ENCODE assay signal across 15 mouse cellular contexts in genomic region chr8:13037015-13037414, GRCm38 (mm10). TPM values are rescaled to one million over a fixed set of nuclear protein-coding genes. Genes with fewer than 3 reads are reported as not detected.
DNase-seq lines count a peak whose midpoint lies in the region; ATAC-seq and TF ChIP-seq lines count a peak whose summit lies in the region.
"Had no signal": no experiment of that assay in that cellular context is flagged by ENCODE, and none has a peak within 500 bp of the region (broad histone marks: within the 10 kb centered on the region; RNA-seq: fewer than 3 reads in every experiment).

TSS of gene F10 (plus strand) at chr8:13037308.

- H3K27ac ChIP-seq in hindbrain, embryonic 10.5 days = peak within 1 kb of the TSS; percentile 72
- no peak within 1 kb of the TSS for H3K27ac ChIP-seq in hindbrain, embryonic 11.5 days (ENCODE audit: low read depth, low read length)
- peak within 1 kb of the TSS; percentile 31 for H3K27ac ChIP-seq in liver, embryonic 14.5 days
- H3K27ac ChIP-seq: heart, adult 2 months; kidney, embryonic 15.5 days had no signal

- H3K4me2 ChIP-seq in hindbrain, embryonic 11.5 days (replicated peaks; ENCODE audit: low read depth, low read length) = no peak within 1 kb of the TSS
- peak within 1 kb of the TSS; percentile 47 for H3K4me2 ChIP-seq in liver, embryonic 14.5 days (ENCODE audit: low read depth)
- H3K4me2 ChIP-seq: kidney, embryonic 15.5 days had no signal

- ATAC-seq in hindbrain, embryonic 11.5 days (ENCODE audit: low FRiP score) = no peak
- peak; percentile 22 to 27; a peak in 1 of 4 replicates for ATAC-seq in hematopoietic stem cell, adult 5-6 weeks (replicated peaks in 1 of 2; ENCODE audit: insufficient read depth in 1 of 2, low FRiP score in 2 of 2, low TSS enrichment in 1 of 2, low read depth in 1 of 2, poor library complexity in 2 of 2, severe bottlenecking in 2 of 2)
- ATAC-seq in liver, embryonic 14.5 days (ENCODE audit: insufficient read depth) = peak; percentile 54
- ATAC-seq in monocyte, adult 5-6 weeks (replicated peaks; ENCODE audit: insufficient number of reproducible peaks, low FRiP score, low TSS enrichment, poor library complexity, severe bottlenecking) = peak; percentile 72

- TF ChIP-seq CTCF in liver, embryonic 14.5 days (IDR thresholded peaks at IDR 0.05; ENCODE audit: low read depth) = no peak

- H3K4me1 ChIP-seq in hindbrain, embryonic 10.5 days (replicated peaks) = peaks cover 32% of the 10 kb centered on the region
- no peaks in the 10 kb centered on the region for H3K4me1 ChIP-seq in hindbrain, embryonic 11.5 days (replicated peaks; ENCODE audit: control insufficient read depth, insufficient read depth, low read length)
- peaks cover 0 to 8% of the 10 kb centered on the region in 2 experiments; a peak in 2 of 4 replicates for H3K4me1 ChIP-seq in liver, embryonic 14.5 days (replicated peaks; ENCODE audit: control insufficient read depth in 2 of 2, insufficient read depth in 2 of 2, low read length in 1 of 2)

- no peaks in the 10 kb centered on the region for H3K27me3 ChIP-seq in hindbrain, embryonic 10.5 days (ENCODE audit: insufficient read depth, poor library complexity, severe bottlenecking)
- no peaks in the 10 kb centered on the region for H3K27me3 ChIP-seq in hindbrain, embryonic 11.5 days (ENCODE audit: control insufficient read depth, insufficient read depth, low read length)
- no peaks in the 10 kb centered on the region for H3K27me3 ChIP-seq in liver, embryonic 14.5 days (ENCODE audit: control insufficient read depth, insufficient read depth, low read length)
- H3K27me3 ChIP-seq: kidney, embryonic 15.5 days had no signal

- no peak for TF ChIP-seq EP300 in liver, embryonic 14.5 days (IDR thresholded peaks at IDR 0.05; ENCODE audit: low read depth)

- H3K4me3 ChIP-seq in hindbrain, embryonic 10.5 days = no peak within 1 kb of the TSS
- no peak within 1 kb of the TSS for H3K4me3 ChIP-seq in hindbrain, embryonic 11.5 days (ENCODE audit: low read depth, low read length)
- peak within 1 kb of the TSS; percentile 30 to 36 for H3K4me3 ChIP-seq in liver, embryonic 14.5 days (ENCODE audit: insufficient read depth in 1 of 2, low read depth in 2 of 2, low read length in 2 of 2)
- H3K4me3 ChIP-seq: heart, adult 2 months; kidney, embryonic 15.5 days had no signal

- no peaks in the 10 kb centered on the region for H3K9me3 ChIP-seq in hindbrain, embryonic 10.5 days
- H3K9me3 ChIP-seq in hindbrain, embryonic 11.5 days (ENCODE audit: control insufficient read depth, low read length) = no peaks in the 10 kb centered on the region
- no peaks in the 10 kb centered on the region for H3K9me3 ChIP-seq in liver, embryonic 14.5 days (ENCODE audit: control insufficient read depth, low read length)
- H3K9me3 ChIP-seq: G1E; kidney, embryonic 15.5 days had no signal

- no peak within 1 kb of the TSS for H3K9ac ChIP-seq in hindbrain, embryonic 11.5 days (ENCODE audit: low read depth, low read length)
- no peak within 1 kb of the TSS; the same call in 1 of the 2 replicates for H3K9ac ChIP-seq in liver, embryonic 14.5 days (replicated peaks)
- H3K9ac ChIP-seq: kidney, embryonic 15.5 days had no signal

- no peak for DNase-seq in hindbrain, embryonic 10.5 days (ENCODE audit: low spot score)
- DNase-seq in hindbrain, embryonic 11.5 days (ENCODE audit: low spot score) = no peak
- no peak for DNase-seq in liver, embryonic 14.5 days (ENCODE audit: low read depth in 3 of 3, low spot score in 3 of 3)
- no peak for DNase-seq in urinary bladder, postnatal 25 days (ENCODE audit: low spot score)
- DNase-seq in cerebellum, postnatal 14 days = no peak
- DNase-seq: adrenal gland, postnatal 25 days; cerebellum, adult 2 months; thymus, postnatal 14 days had no signal

- 74% methylated on average over 7 of the region's 7 CpGs for WGBS in hindbrain, embryonic 10.5 days
- 68% methylated on average over 7 of the region's 7 CpGs for WGBS in hindbrain, embryonic 11.5 days
- 43% methylated on average over 7 of the region's 7 CpGs for WGBS in liver, embryonic 14.5 days (ENCODE audit: insufficient replicate concordance)

- no peaks in the 10 kb centered on the region for H3K36me3 ChIP-seq in hindbrain, embryonic 10.5 days
- no peaks in the 10 kb centered on the region for H3K36me3 ChIP-seq in hindbrain, embryonic 11.5 days (ENCODE audit: control insufficient read depth, insufficient read depth, low read length)
- no peaks in the 10 kb centered on the region; the same call in 1 of the 2 replicates for H3K36me3 ChIP-seq in liver, embryonic 14.5 days (replicated peaks; ENCODE audit: control insufficient read depth, insufficient read depth, low read depth)
- H3K36me3 ChIP-seq: G1E; kidney, embryonic 15.5 days had no signal

RNA-seq across cellular contexts. Expression of gene F10, which starts in this region (rescaled TPM):
- polyA plus RNA-seq in hindbrain, embryonic 10.5 days (2016; fragmentation: Nextera tagmentation; extraction: Ambion mirVana) = 1.2 TPM in 2 replicates
- 1.1 and 1.4 TPM in 2 replicates for polyA plus RNA-seq in hindbrain, embryonic 11.5 days (2014; fragmentation: Nextera tagmentation; extraction: Ambion mirVana)
- total RNA-seq in hematopoietic stem cell, adult 5-6 weeks (2017) = 1.1 and 5.2 TPM in 2 replicates
- polyA plus RNA-seq in liver, embryonic 14.5 days (2012; rRNA removed) = 29.9 and 43.2 TPM in 2 replicates
- 70.8 and 81.6 TPM in 2 replicates for polyA plus RNA-seq in liver, embryonic 14.5 days (2014; fragmentation: Nextera tagmentation; extraction: Ambion mirVana)
- total RNA-seq in monocyte, adult 5-6 weeks (2017) = 39.9 to 65.1 TPM (median 44.8 TPM) in 3 replicates
- total RNA-seq: left cerebral cortex, adult 18-20 months had no signal
- polyA plus RNA-seq: cerebellum, adult 2 months; G1E; neural tube, embryonic 14.5 days had no signal

Comparison
In these comparisons a context has a peak if more than half of its experiments do, and no peak if none do; other contexts are left out.
1. RNA of gene F10 (polyA plus RNA-seq): 29.9 to 81.6 TPM in liver, embryonic 14.5 days; 1.1 to 1.4 TPM in hindbrain, embryonic 11.5 days and 1.2 TPM in hindbrain, embryonic 10.5 days; every median in the first group is over 10 times any median in the second.
2. H3K4me3 ChIP-seq: peak in liver, embryonic 14.5 days (2 of 2); none in hindbrain, embryonic 10.5 days (single experiment) and hindbrain, embryonic 11.5 days (single experiment).